ENCODE assay signal across 27 mouse cellular contexts in the genomic region with DNA sequence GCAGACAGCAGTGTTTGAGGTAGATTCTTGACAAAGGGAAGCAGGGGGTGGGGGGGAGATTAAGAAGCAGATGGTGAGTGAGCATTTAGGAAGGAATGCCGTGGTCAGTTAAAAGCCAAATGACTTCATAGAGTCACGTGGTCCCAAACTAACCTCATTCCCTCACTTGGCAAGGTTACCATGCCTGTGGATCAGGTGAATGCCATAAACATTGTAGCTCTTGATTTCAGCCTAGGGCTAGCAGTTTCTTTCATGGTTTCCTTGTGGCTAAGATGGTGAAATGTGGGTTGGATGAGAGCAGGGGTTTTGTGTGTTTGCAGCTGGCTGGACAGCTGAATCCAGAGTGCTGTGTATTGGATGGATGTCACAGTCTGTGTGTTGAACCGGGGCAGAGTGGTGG.
DNase-seq lines count a peak whose midpoint lies in the region; ATAC-seq and TF ChIP-seq lines count a peak whose summit lies in the region.
"Had no signal": no experiment of that assay in that cellular context is flagged by ENCODE, and none has a peak within 500 bp of the region (broad histone marks: within the 10 kb centered on the region; RNA-seq: fewer than 3 reads in every experiment).

No protein-coding gene starts in this region.

- H3K36me3 ChIP-seq in kidney, embryonic 16.5 days (ENCODE audit: insufficient read depth, low read length) = no peaks in the 10 kb centered on the region
- H3K36me3 ChIP-seq in myocyte (ENCODE audit: control insufficient read depth, insufficient read depth) = no peaks in the 10 kb centered on the region
- H3K36me3 ChIP-seq: embryonic facial prominence, embryonic 15.5 days; heart, embryonic 10.5 days; hindbrain, embryonic 12.5 days; intestine, embryonic 15.5 days; limb, embryonic 12.5 days; lung, embryonic 15.5 days; midbrain, embryonic 13.5 days; stomach, embryonic 15.5 days had no signal

- H3K9me3 ChIP-seq in kidney, embryonic 16.5 days (ENCODE audit: low read length) = no peaks in the 10 kb centered on the region
- H3K9me3 ChIP-seq: embryonic facial prominence, embryonic 15.5 days; forebrain, embryonic 13.5 days; heart, embryonic 10.5 days; hindbrain, embryonic 12.5 days; intestine, embryonic 15.5 days; limb, embryonic 12.5 days; lung, embryonic 15.5 days; midbrain, embryonic 13.5 days; stomach, embryonic 15.5 days had no signal

- ATAC-seq in kidney, embryonic 16.5 days (ENCODE audit: low FRiP score, low TSS enrichment) = no peak
- ATAC-seq: activated CD4-positive, CD25-positive, alpha-beta regulatory T cell, adult 4 months; forebrain, embryonic 13.5 days; hindbrain, postnatal 0 days; intestine, embryonic 15.5 days; midbrain, embryonic 13.5 days had no signal

- H3K4me2 ChIP-seq in kidney, embryonic 16.5 days (replicated peaks; ENCODE audit: low read depth, low read length) = no peak overlapping the region
- peak overlapping the region; percentile 42 for H3K4me2 ChIP-seq in myocyte (ENCODE audit: low read depth)
- H3K4me2 ChIP-seq: embryonic facial prominence, embryonic 15.5 days; forebrain, embryonic 13.5 days; hindbrain, embryonic 12.5 days; intestine, embryonic 15.5 days; limb, embryonic 12.5 days; liver, embryonic 11.5 days; lung, embryonic 15.5 days; midbrain, embryonic 13.5 days; stomach, embryonic 15.5 days had no signal

- H3K4me1 ChIP-seq in kidney, embryonic 16.5 days (ENCODE audit: insufficient read depth, low read length) = peaks cover 8% of the 10 kb centered on the region; the same call in 1 of the 2 replicates
- H3K4me1 ChIP-seq: stomach, embryonic 15.5 days had no signal

- H3ac ChIP-seq in myocyte (ENCODE audit: control insufficient read depth, insufficient read length) = no peak overlapping the region

- DNase-seq in kidney, adult 18-20 months = peak; percentile 17
- DNase-seq in 3T3-L1 (ENCODE audit: low read depth, low spot score) = peak; percentile 95
- peak; percentile 84 for DNase-seq in Muller cell, postnatal 12 days (ENCODE audit: inconsistent ontology term)
- no peak for DNase-seq in lung, postnatal 14 days
- DNase-seq: adrenal gland, adult 2 months; adrenal gland, postnatal 36 days; cerebellum, adult 8-10 months; embryo, embryonic 11 days; gastrocnemius, postnatal 14 days; heart, postnatal 36 days; layer of hippocampus, adult 9-11 months; right cerebral cortex, postnatal 14 days had no signal

- no peak overlapping the region for H3K9ac ChIP-seq in kidney, embryonic 16.5 days (replicated peaks; ENCODE audit: low read length)
- H3K9ac ChIP-seq: embryonic facial prominence, embryonic 15.5 days; forebrain, embryonic 13.5 days; hindbrain, embryonic 12.5 days; intestine, embryonic 15.5 days; limb, embryonic 12.5 days; lung, embryonic 15.5 days; midbrain, embryonic 13.5 days; stomach, embryonic 15.5 days had no signal

- H3K4me3 ChIP-seq in kidney, embryonic 16.5 days (ENCODE audit: low read length) = no peak overlapping the region
- no peak overlapping the region for H3K4me3 ChIP-seq in myocyte
- H3K4me3 ChIP-seq: embryonic facial prominence, embryonic 15.5 days; forebrain, embryonic 13.5 days; heart, embryonic 10.5 days; hindbrain, embryonic 12.5 days; intestine, embryonic 15.5 days; limb, embryonic 12.5 days; lung, embryonic 15.5 days; midbrain, embryonic 13.5 days; stomach, embryonic 15.5 days had no signal

- H3K79me2 ChIP-seq in myocyte (ENCODE audit: control insufficient read depth, insufficient read depth) = no peaks in the 10 kb centered on the region

- 39% methylated on average over 3 of the region's 3 CpGs for whole genome bisulfite sequencing in kidney, embryonic 16.5 days

- no peak for TF ChIP-seq POLR2A in myocyte (IDR thresholded peaks at IDR 0.05; ENCODE audit: insufficient read length, low read depth)

- H3K27me3 ChIP-seq in kidney, embryonic 16.5 days (ENCODE audit: insufficient read depth, low read length) = no peaks in the 10 kb centered on the region
- no peaks in the 10 kb centered on the region for H3K27me3 ChIP-seq in myocyte (ENCODE audit: control insufficient read depth, insufficient read depth, insufficient read length)
- H3K27me3 ChIP-seq: embryonic facial prominence, embryonic 15.5 days; forebrain, embryonic 13.5 days; hindbrain, embryonic 12.5 days; intestine, embryonic 15.5 days; limb, embryonic 12.5 days; lung, embryonic 15.5 days; midbrain, embryonic 13.5 days; stomach, embryonic 15.5 days had no signal

- no peak overlapping the region for H3K27ac ChIP-seq in kidney, embryonic 16.5 days (ENCODE audit: low read length)
- H3K27ac ChIP-seq: embryonic facial prominence, embryonic 15.5 days; forebrain, embryonic 13.5 days; heart, embryonic 10.5 days; hindbrain, embryonic 12.5 days; hindbrain, postnatal 0 days; intestine, embryonic 15.5 days; kidney, postnatal 0 days; limb, embryonic 12.5 days; lung, embryonic 15.5 days; midbrain, embryonic 13.5 days; stomach, embryonic 15.5 days had no signal

TF ChIP-seq in myocyte, 11 proteins besides CTCF, POLR2A, EP300 and RAD21:
- no peak for TF ChIP-seq E2F4 (IDR thresholded peaks at IDR 0.05; ENCODE audit: insufficient read depth)
- TF ChIP-seq USF1 (IDR thresholded peaks at IDR 0.05; ENCODE audit: low read depth) = peak; percentile 95
- TF ChIP-seq TCF12 (IDR thresholded peaks at IDR 0.05; ENCODE audit: insufficient read depth, poor library complexity, severe bottlenecking) = no peak
- peak in 2 of 3 experiments; percentile 4 to 61 for TF ChIP-seq MYOG (IDR thresholded peaks at IDR 0.05; ENCODE audit: control insufficient read depth in 1 of 3, insufficient read depth in 1 of 3, insufficient read length in 2 of 3, low read depth in 2 of 3)
- TF ChIP-seq CEBPB (IDR thresholded peaks at IDR 0.05; ENCODE audit: insufficient read depth, poor library complexity, severe bottlenecking) = no peak
- no peak for TF ChIP-seq SRF (IDR thresholded peaks at IDR 0.05; ENCODE audit: control insufficient read depth, insufficient read length, low read depth)
- peak; percentile 11 to 78 (median 68) for TF ChIP-seq MYOD1 (IDR thresholded peaks at IDR 0.05; ENCODE audit: control insufficient read depth in 1 of 3, insufficient read length in 2 of 3, low read depth in 2 of 3)
